19 mouse cellular contexts compared by ENCODE assay signal in genomic region chr8:115423682-115424081, GRCm38 (mm10).
"Had no signal": no experiment of that assay in that cellular context is flagged by ENCODE, and none has a peak within 500 bp of the region (broad histone marks: within the 10 kb centered on the region; RNA-seq: fewer than 3 reads in every experiment).

No protein-coding gene starts in this region.

- H3K27ac ChIP-seq: limb, embryonic 12.5 days; limb, embryonic 15.5 days; liver, embryonic 12.5 days; liver, embryonic 15.5 days; neural tube, embryonic 13.5 days had no signal

- H3K9me3 ChIP-seq: limb, embryonic 12.5 days; limb, embryonic 15.5 days; liver, embryonic 12.5 days; liver, embryonic 15.5 days; neural tube, embryonic 13.5 days had no signal

- DNase-seq: kidney, adult 11 months; kidney, adult 8-10 months; kidney, postnatal 14 days; kidney, postnatal 4 days; left cerebral cortex, postnatal 4 days; lung, adult 2 months; lung, postnatal 14 days; midbrain, embryonic 14.5 days; retina, postnatal 1 day; right cerebral cortex, postnatal 25 days; spleen, adult 18-20 months; thymus, postnatal 25 days had no signal

- H3K4me3 ChIP-seq: limb, embryonic 12.5 days; limb, embryonic 15.5 days; liver, embryonic 12.5 days; liver, embryonic 15.5 days; myocyte; neural tube, embryonic 13.5 days had no signal

- H3K4me2 ChIP-seq: limb, embryonic 12.5 days; limb, embryonic 15.5 days; liver, embryonic 12.5 days; liver, embryonic 15.5 days; midbrain, embryonic 11.5 days; neural tube, embryonic 13.5 days had no signal

- H3K27me3 ChIP-seq: limb, embryonic 12.5 days; liver, embryonic 12.5 days; liver, embryonic 15.5 days had no signal

- H3K9ac ChIP-seq: limb, embryonic 12.5 days; limb, embryonic 15.5 days; liver, embryonic 12.5 days; liver, embryonic 15.5 days; neural tube, embryonic 13.5 days had no signal

- H3K4me1 ChIP-seq: limb, embryonic 15.5 days had no signal

- ATAC-seq: liver, embryonic 12.5 days had no signal

- H3K36me3 ChIP-seq: limb, embryonic 12.5 days; limb, embryonic 15.5 days; liver, embryonic 12.5 days; liver, embryonic 15.5 days; neural tube, embryonic 13.5 days had no signal
